Mouse (Mus musculus) MEL (cell line): ENCODE data around the gene Cux1. TPM values are rescaled to one million over a fixed set of nuclear protein-coding genes. Genes with fewer than 3 reads are reported as not detected.

Experiments
- DNase-seq: peaks from one replicate; pipeline ENCODE4 v3.0.0; 2011; ENCODE audit warnings: low read depth, low spot score
- H3K27ac ChIP-seq: 2 replicates; pipeline ENCODE4 v1.5.1; 2012; ENCODE audit warnings: low read depth, mild to moderate bottlenecking, control low read depth, low read length, moderate library complexity; ENCODE audit not compliant: control insufficient read depth
- H3K27me3 ChIP-seq, 2 experiments: fragments of 150-350 bp in 1 of 2; sonication (generic) in 1 of 2; 2 replicates each; pipeline ENCODE4 v1.6.1; 2012; ENCODE audit warnings: low read length in 2 of 2, mild to moderate bottlenecking in 2 of 2, improper control_type of control experiment in 1 of 2, moderate library complexity in 1 of 2; ENCODE audit not compliant: insufficient read depth in 2 of 2, control insufficient read depth in 1 of 2
- H3K36me3 ChIP-seq, 2 experiments: 2 replicates each; pipeline ENCODE4 v1.6.1; 2012 to 2014; ENCODE audit warnings: low read length in 2 of 2, improper control_type of control experiment in 1 of 2, inconsistent platforms in 1 of 2, mild to moderate bottlenecking in 1 of 2; ENCODE audit not compliant: insufficient read depth in 2 of 2, control insufficient read depth in 1 of 2
- H3K4me1 ChIP-seq, 2 experiments: fragments of 150-350 bp in 1 of 2; sonication (generic) in 1 of 2; 2 replicates each; pipeline ENCODE4 v1.6.1; 2012; ENCODE audit warnings: low read length in 2 of 2, improper control_type of control experiment in 1 of 2, mild to moderate bottlenecking in 1 of 2; ENCODE audit not compliant: insufficient read depth in 2 of 2, control insufficient read depth in 1 of 2
- H3K4me3 ChIP-seq, 2 experiments: fragments of 150-350 bp in 1 of 2; sonication (generic) in 1 of 2; 2 replicates each; pipeline ENCODE4 v1.5.1; 2012; ENCODE audit warnings: low read depth in 2 of 2, low read length in 2 of 2, mild to moderate bottlenecking in 2 of 2, moderate library complexity in 2 of 2, control low read depth in 1 of 2, improper control_type of control experiment in 1 of 2; ENCODE audit not compliant: control insufficient read depth in 1 of 2, insufficient read depth in 1 of 2
- H3K79me2 ChIP-seq: 2 replicates; pipeline ENCODE4 v1.6.1; 2012; ENCODE audit warnings: mild to moderate bottlenecking, low read length, moderate library complexity; ENCODE audit not compliant: control insufficient read depth, poor library complexity, insufficient read depth
- H3K9ac ChIP-seq: 2 replicates; pipeline ENCODE4 v1.6.1; 2012; ENCODE audit warnings: low read depth, mild to moderate bottlenecking, control low read depth, low read length, moderate library complexity; ENCODE audit not compliant: control insufficient read depth, poor library complexity, severe bottlenecking
- H3K9me3 ChIP-seq: fragments of 150-350 bp; sonication (generic); replicated peaks from 2 replicates; pipeline ENCODE4 v1.6.1; 2012; ENCODE audit warnings: mild to moderate bottlenecking, low read length, improper control_type of control experiment, moderate library complexity; ENCODE audit not compliant: insufficient read depth
- CHD2 ChIP-seq: IDR thresholded peaks from 2 replicates; pipeline ENCODE4 v1.6.1; 2011; ENCODE audit warnings: low read length, improper control_type of control experiment
- ELF1 ChIP-seq: IDR thresholded peaks from 2 replicates; pipeline ENCODE4 v1.6.1; 2014; ENCODE audit warnings: low read depth, mild to moderate bottlenecking, inconsistent platforms, low read length, improper control_type of control experiment, moderate library complexity
- EP300 ChIP-seq, 2 experiments: IDR thresholded peaks; 2 replicates each; pipeline ENCODE4 v1.6.1; 2011; ENCODE audit warnings: improper control_type of control experiment in 2 of 2, low read length in 2 of 2, low read depth in 1 of 2, mild to moderate bottlenecking in 1 of 2
- ETS1 ChIP-seq: IDR thresholded peaks from 2 replicates; pipeline ENCODE4 v1.6.1; 2012; ENCODE audit warnings: low read depth, mild to moderate bottlenecking, inconsistent platforms, low read length, improper control_type of control experiment, moderate library complexity
- GATA1 ChIP-seq: IDR thresholded peaks from 2 replicates; pipeline ENCODE4 v1.6.1; 2011; ENCODE audit warnings: low read depth, low read length, improper control_type of control experiment
- HCFC1 ChIP-seq: IDR thresholded peaks from 2 replicates; pipeline ENCODE4 v1.6.1; 2012; ENCODE audit warnings: low read depth, mild to moderate bottlenecking, inconsistent platforms, low read length, improper control_type of control experiment, moderate library complexity
- MAFK ChIP-seq: IDR thresholded peaks from 2 replicates; pipeline ENCODE4 v1.6.1; 2011; ENCODE audit warnings: low read depth, mild to moderate bottlenecking, low read length, improper control_type of control experiment, borderline replicate concordance
- MAZ ChIP-seq: IDR thresholded peaks from 2 replicates; pipeline ENCODE4 v1.6.1; 2012; ENCODE audit warnings: low read depth, mild to moderate bottlenecking, inconsistent platforms, low read length, improper control_type of control experiment
- MEF2A ChIP-seq: IDR thresholded peaks from 2 replicates; pipeline ENCODE4 v1.6.1; 2014; ENCODE audit warnings: low read depth, mild to moderate bottlenecking, inconsistent platforms, low read length, improper control_type of control experiment; ENCODE audit not compliant: poor library complexity, insufficient replicate concordance, severe bottlenecking; ENCODE audit errors: extremely low read depth
- MXI1 ChIP-seq: IDR thresholded peaks from 2 replicates; pipeline ENCODE4 v1.6.1; 2011; ENCODE audit warnings: mild to moderate bottlenecking, low read depth, low read length, improper control_type of control experiment
- MYB ChIP-seq: IDR thresholded peaks from 2 replicates; pipeline ENCODE4 v1.6.1; 2011; ENCODE audit warnings: mild to moderate bottlenecking, low read depth, low read length, improper control_type of control experiment
- NELFE ChIP-seq: IDR thresholded peaks from 2 replicates; pipeline ENCODE4 v1.6.1; 2011; ENCODE audit warnings: low read depth, low read length, improper control_type of control experiment
- POLR2AphosphoS2 ChIP-seq: IDR thresholded peaks from 2 replicates; pipeline ENCODE4 v1.6.1; 2011; ENCODE audit warnings: low read length, improper control_type of control experiment
- SIN3A ChIP-seq: IDR thresholded peaks from 2 replicates; pipeline ENCODE4 v1.6.1; 2012; ENCODE audit warnings: low read length, improper control_type of control experiment, inconsistent platforms
- SMC3 ChIP-seq: IDR thresholded peaks from 2 replicates; pipeline ENCODE4 v1.6.1; 2011; ENCODE audit warnings: low read depth, low read length, improper control_type of control experiment
- TAL1 ChIP-seq: IDR thresholded peaks from 2 replicates; pipeline ENCODE4 v1.6.1; 2012; ENCODE audit warnings: mild to moderate bottlenecking, inconsistent platforms, low read length, moderate library complexity, mixed read lengths
- TBP ChIP-seq: IDR thresholded peaks from 2 replicates; pipeline ENCODE4 v1.8.0; 2011; ENCODE audit warnings: low read depth, low read length, improper control_type of control experiment
- TCF12 ChIP-seq: IDR thresholded peaks from 2 replicates; pipeline ENCODE4 v1.6.1; 2014; ENCODE audit warnings: low read depth, mild to moderate bottlenecking, inconsistent platforms, low read length, improper control_type of control experiment, moderate library complexity
- USF1 ChIP-seq: IDR thresholded peaks from 2 replicates; pipeline ENCODE4 v1.6.1; 2014; ENCODE audit warnings: low read depth, mild to moderate bottlenecking, inconsistent platforms, low read length, improper control_type of control experiment, moderate library complexity
- USF2 ChIP-seq, 2 experiments: IDR thresholded peaks; 2 replicates each; pipeline ENCODE4 v1.6.1; 2011 to 2012; ENCODE audit warnings: improper control_type of control experiment in 2 of 2, low read length in 2 of 2, borderline replicate concordance in 1 of 2, inconsistent platforms in 1 of 2, low read depth in 1 of 2, mild to moderate bottlenecking in 1 of 2; ENCODE audit not compliant: insufficient read depth in 1 of 2
- ZC3H11A ChIP-seq: IDR thresholded peaks from 2 replicates; pipeline ENCODE4 v1.6.1; 2012; ENCODE audit warnings: low read depth, mild to moderate bottlenecking, inconsistent platforms, low read length, improper control_type of control experiment
- ZNF384 ChIP-seq: IDR thresholded peaks from 2 replicates; pipeline ENCODE4 v1.6.1; 2012; ENCODE audit warnings: low read depth, mild to moderate bottlenecking, inconsistent platforms, low read length, improper control_type of control experiment
- polyA plus RNA-seq, 2 experiments: library from polyadenylated mRNA; stranded (reverse) in 1 of 2; unstranded in 1 of 2; fragments of >175 nt in 1 of 2; fragments of >200 nt in 1 of 2; gene quantifications; 2 replicates each; pipeline versions ENCODE4 v1.2.1 to v1.2.4; 2012; ENCODE audit warnings: low replicate concordance in 2 of 2, low read depth in 1 of 2; ENCODE audit not compliant: insufficient read length in 2 of 2, insufficient read depth in 1 of 2, missing spikeins in 1 of 2
- total RNA-seq: library from RNA; depleted of rRNA; stranded (reverse); fragments of 300-350 nt; gene quantifications from 2 replicates; pipeline ENCODE4 v1.2.3, GENCODE M21; 2012

Gene Cux1
- total and polyA plus RNA-seq, 3 experiments = 71.1 to 104 TPM; not detected in 1

DNA sequence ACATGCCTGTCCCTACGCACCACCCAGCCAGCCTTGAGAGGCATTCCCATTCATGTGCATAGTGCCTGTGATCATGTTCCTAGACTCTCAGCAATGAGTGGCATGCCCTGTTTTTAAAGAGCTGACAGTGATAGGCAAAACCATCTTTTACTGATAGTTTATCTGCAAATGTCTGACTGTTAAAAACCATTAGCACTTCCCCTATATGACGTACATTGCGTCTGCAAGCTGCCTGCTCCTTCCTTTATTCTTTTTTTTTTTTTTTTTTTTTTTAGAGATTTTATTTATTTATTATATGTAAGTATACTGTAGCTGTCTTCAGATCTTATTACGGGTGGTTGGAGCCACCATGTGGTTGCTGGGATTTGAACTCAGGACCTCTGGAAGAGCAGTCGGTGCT lies 205.3 kb downstream of the Cux1 start:
- Histone ChIP-seq H3K36me3 (peaks cover 5 to 39% of the 10 kb centered on the region in 2 experiments), H3K27me3 (no peaks in the 10 kb centered on the region), H3K4me1 (no peaks in the 10 kb centered on the region), H3K9me3 (no peaks in the 10 kb centered on the region), H3K4me3 (no peak overlapping the region), H3K9ac (no peak overlapping the region), H3K27ac (no peak overlapping the region), H3K79me2 (no peaks in the 10 kb centered on the region)
- DNase-seq = peak; percentile 50
- peak; percentile 43; the same call in 1 of the 2 replicates for TF ChIP-seq ETS1
- TF ChIP-seq HCFC1 = no peak
- TF ChIP-seq ZNF384 = peak; percentile 91
- TF ChIP-seq SIN3A = peak; percentile 48
- TF ChIP-seq MEF2A = no peak
- peak; percentile 17; the same call in 1 of the 2 replicates for TF ChIP-seq TCF12
- TF ChIP-seq MAFK = no peak
- 0 out of 2 replicates have a peak, but pooled peaks have one; percentile 10 for TF ChIP-seq TBP
- TF ChIP-seq USF2 (IDR thresholded peaks at IDR 0.05; ENCODE audit: borderline replicate concordance in 1 of 2, insufficient read depth in 1 of 2, low read depth in 1 of 2, low read length in 2 of 2) = no peak
- peak; percentile 58; the same call in 1 of the 2 replicates for TF ChIP-seq MXI1
- TF ChIP-seq TAL1 = no peak
- no peak for TF ChIP-seq ZC3H11A
- 0 out of 2 replicates have a peak, but pooled peaks have one; percentile 7 for TF ChIP-seq MYB
- TF ChIP-seq EP300 (IDR thresholded peaks at IDR 0.05; ENCODE audit: low read depth in 1 of 2, low read length in 2 of 2) = peak in 1 of 2 experiments; percentile 36; a peak in 1 of 4 replicates

DNA sequence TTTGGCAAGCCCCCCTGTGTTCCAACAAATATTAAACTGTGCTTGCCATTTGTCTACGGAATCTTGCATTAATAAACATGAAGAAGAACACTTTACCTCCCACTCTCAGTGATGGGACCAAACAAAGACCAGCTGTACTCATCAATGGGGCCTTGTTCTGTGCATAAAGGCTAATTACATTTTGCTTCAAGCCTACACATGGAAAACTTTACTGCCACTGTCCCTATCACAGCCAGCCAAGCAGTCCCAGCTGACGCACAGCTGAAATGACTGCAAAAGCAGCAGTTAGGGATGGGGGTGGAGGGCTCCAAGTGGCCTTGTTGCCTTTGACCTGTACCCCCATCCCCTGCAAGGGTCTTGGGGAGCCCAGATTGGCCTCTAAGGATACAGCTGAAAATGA lies 210.1 kb downstream of the Cux1 start:
- Histone ChIP-seq H3K79me2 (no peaks in the 10 kb centered on the region), H3K9ac (no peak overlapping the region), H3K9me3 (no peaks in the 10 kb centered on the region), H3K4me3 (no peak overlapping the region), H3K4me1 (no peaks in the 10 kb centered on the region), H3K36me3 (peaks cover 2 to 34% of the 10 kb centered on the region in 2 experiments), H3K27me3 (no peaks in the 10 kb centered on the region), H3K27ac (no peak overlapping the region)
- DNase-seq = no peak
- no peak for TF ChIP-seq USF1
- no peak for TF ChIP-seq SIN3A
- TF ChIP-seq GATA1 = no peak
- no peak for TF ChIP-seq POLR2AphosphoS2
- no peak for TF ChIP-seq CHD2
- TF ChIP-seq USF2 (IDR thresholded peaks at IDR 0.05; ENCODE audit: borderline replicate concordance in 1 of 2, insufficient read depth in 1 of 2, low read depth in 1 of 2, low read length in 2 of 2) = no peak
- no peak for TF ChIP-seq MEF2A
- no peak for TF ChIP-seq MAZ
- TF ChIP-seq NELFE = no peak
- TF ChIP-seq ETS1 = no peak
- TF ChIP-seq TCF12 = no peak
- TF ChIP-seq ELF1 = no peak
- no peak for TF ChIP-seq SMC3
- TF ChIP-seq, all 39 proteins: peak for 0
